Mouse (Mus musculus) neural tube, embryonic 11.5 days (tissue): ENCODE data around the gene Akap12. TPM values are rescaled to one million over a fixed set of nuclear protein-coding genes. Genes with fewer than 3 reads are reported as not detected.

ENCODE experiments used
- ATAC-seq: fragments of 200-750 bp; cut with Nextera tagmentation; 2 replicates; pipeline ENCODE4 v1.8.0; 2017; ENCODE audit warnings: moderate number of reproducible peaks, mild to moderate bottlenecking, moderate TSS enrichment, moderate library complexity; ENCODE audit not compliant: insufficient read depth, low FRiP score, low TSS enrichment
- DNase-seq: peaks from one replicate; pipeline ENCODE4 v3.0.0-alpha.2; 2015; ENCODE audit warnings: low spot score
- H3K27ac ChIP-seq: fragments of 300-500 bp; sonication (generic); 2 replicates; pipeline ENCODE4 v1.5.1; 2014; ENCODE audit warnings: low read depth, mild to moderate bottlenecking, low read length
- H3K27me3 ChIP-seq: fragments of 300-500 bp; sonication (generic); 2 replicates; pipeline ENCODE4 v1.6.1; 2014; ENCODE audit warnings: mild to moderate bottlenecking, low read length, mixed read lengths; ENCODE audit not compliant: control insufficient read depth, insufficient read depth
- H3K36me3 ChIP-seq: fragments of 300-500 bp; sonication (generic); 2 replicates; pipeline ENCODE4 v1.6.1; 2014; ENCODE audit warnings: mild to moderate bottlenecking, low read length, moderate library complexity, mixed read lengths; ENCODE audit not compliant: control insufficient read depth, insufficient read depth
- H3K4me1 ChIP-seq: fragments of 300-500 bp; sonication (generic); 2 replicates; pipeline ENCODE4 v1.6.1; 2014; ENCODE audit warnings: low read length, mixed read lengths; ENCODE audit not compliant: control insufficient read depth, insufficient read depth
- H3K4me2 ChIP-seq: fragments of 300-500 bp; sonication (generic); 2 replicates; pipeline ENCODE4 v1.6.1; 2014; ENCODE audit warnings: low read depth, mild to moderate bottlenecking, moderate library complexity
- H3K4me3 ChIP-seq: fragments of 300-500 bp; sonication (generic); 2 replicates; pipeline ENCODE4 v1.5.1; 2014; ENCODE audit warnings: low read depth, low read length
- H3K9ac ChIP-seq: fragments of 300-500 bp; sonication (generic); 2 replicates; pipeline ENCODE4 v1.6.1; 2014; ENCODE audit warnings: mild to moderate bottlenecking, low read length
- H3K9me3 ChIP-seq: fragments of 300-500 bp; sonication (generic); 2 replicates; pipeline ENCODE4 v1.6.1; 2016; ENCODE audit warnings: low read length; ENCODE audit not compliant: control insufficient read depth
- WGBS: fragments of 180-500 bp; shearing (Covaris S2); extraction: QIAGEN DNeasy Blood & Tissue Kit; methylation state at CpG from one replicate; pipeline ENCODE4 v1.1.7; 2014; 5-methylcytosine and 5-hydroxymethylcytosine counted together
- polyA plus RNA-seq: library from polyadenylated mRNA; unstranded; fragments of >200 nt; fragmentation: Nextera tagmentation; extraction: Ambion mirVana; gene quantifications from 2 replicates; pipeline ENCODE4 v1.2.1, GENCODE M21; 2014

The Akap12 gene
- polyA plus RNA-seq, 1 experiment from 2014 or later = 74.4 TPM

GRCm38 (mm10) chr10:4249235-4249845 lies 16.8 kb upstream of the Akap12 start:
- Histone ChIP-seq H3K9ac (no peak overlapping the region), H3K4me1 (peaks cover 2% of the 10 kb centered on the region; the same call in 1 of the 2 replicates), H3K4me2 (no peak overlapping the region), H3K27me3 (no peaks in the 10 kb centered on the region), H3K4me3 (no peak overlapping the region), H3K36me3 (no peaks in the 10 kb centered on the region), H3K27ac (no peak overlapping the region), H3K9me3 (no peaks in the 10 kb centered on the region)
- peak; percentile 43 for DNase-seq
- ATAC-seq = no peak
- WGBS = 14% methylated on average over 4 of the region's 4 CpGs

GRCm38 (mm10) chr10:4250681-4251080 lies 15.5 kb upstream of the Akap12 start:
- no peak for DNase-seq
- no peak overlapping the region for H3K4me3 ChIP-seq
- no peak overlapping the region for H3K27ac ChIP-seq
- H3K4me1 ChIP-seq = peaks cover 2% of the 10 kb centered on the region; the same call in 1 of the 2 replicates
- H3K9me3 ChIP-seq = no peaks in the 10 kb centered on the region
- no peak for ATAC-seq
- H3K4me2 ChIP-seq = no peak overlapping the region
- H3K27me3 ChIP-seq = no peaks in the 10 kb centered on the region
- H3K36me3 ChIP-seq = no peaks in the 10 kb centered on the region
- no peak overlapping the region for H3K9ac ChIP-seq
- 86% methylated on average over 3 of the region's 3 CpGs for WGBS

GRCm38 (mm10) chr10:4253613-4254012 lies 12.6 kb upstream of the Akap12 start:
- Histone ChIP-seq H3K27me3 (no peaks in the 10 kb centered on the region), H3K4me3 (no peak overlapping the region), H3K4me2 (no peak overlapping the region), H3K36me3 (no peaks in the 10 kb centered on the region), H3K27ac (no peak overlapping the region), H3K9me3 (no peaks in the 10 kb centered on the region), H3K9ac (no peak overlapping the region), H3K4me1 (peaks cover 2% of the 10 kb centered on the region; the same call in 1 of the 2 replicates)
- 72% methylated on average over 4 of the region's 4 CpGs for WGBS
- no peak for DNase-seq
- no peak for ATAC-seq

GRCm38 (mm10) chr10:4254459-4254858 lies 11.7 kb upstream of the Akap12 start:
- DNase-seq (no peak), ATAC-seq (no peak)
- no peaks in the 10 kb centered on the region for H3K36me3 ChIP-seq
- H3K9me3 ChIP-seq = no peaks in the 10 kb centered on the region
- H3K9ac ChIP-seq = no peak overlapping the region
- H3K4me3 ChIP-seq = no peak overlapping the region
- H3K4me1 ChIP-seq = no peaks in the 10 kb centered on the region
- 42% methylated on average over 5 of the region's 5 CpGs for WGBS
- H3K4me2 ChIP-seq = no peak overlapping the region
- no peaks in the 10 kb centered on the region for H3K27me3 ChIP-seq
- no peak overlapping the region for H3K27ac ChIP-seq

GRCm38 (mm10) chr10:4260925-4261324 lies 5.3 kb upstream of the Akap12 start:
- H3K27ac ChIP-seq = no peak overlapping the region
- ATAC-seq (no peak), DNase-seq (no peak)
- H3K27me3 ChIP-seq = no peaks in the 10 kb centered on the region
- H3K4me2 ChIP-seq = no peak overlapping the region
- H3K4me1 ChIP-seq = peaks cover 7% of the 10 kb centered on the region; the same call in 1 of the 2 replicates
- no peak overlapping the region for H3K4me3 ChIP-seq
- H3K9me3 ChIP-seq = no peaks in the 10 kb centered on the region
- no peaks in the 10 kb centered on the region for H3K36me3 ChIP-seq
- 75% methylated on average over 5 of the region's 5 CpGs for WGBS
- no peak overlapping the region for H3K9ac ChIP-seq

- Histone ChIP-seq H3K4me1 (peaks cover 8% of the 10 kb centered on the region; the same call in 1 of the 2 replicates), H3K4me2 (no peak overlapping the region), H3K27ac (no peak overlapping the region), H3K27me3 (no peaks in the 10 kb centered on the region), H3K4me3 (no peak overlapping the region), H3K36me3 (no peaks in the 10 kb centered on the region), H3K9me3 (no peaks in the 10 kb centered on the region), H3K9ac (no peak overlapping the region)
- ATAC-seq (no peak), DNase-seq (no peak)
- WGBS = 79% methylated on average over 9 of the region's 9 CpGs
These were observed 4.7 kb upstream of the Akap12 start for GRCm38 (mm10) chr10:4261359-4261952.

- DNase-seq (peak; percentile 76), ATAC-seq (peak; percentile 75; the same call in 1 of the 2 replicates)
- Histone ChIP-seq H3K36me3 (no peaks in the 10 kb centered on the region), H3K4me1 (peaks cover 14% of the 10 kb centered on the region; the same call in 1 of the 2 replicates), H3K4me3 (peak overlapping the region; percentile 65), H3K9me3 (no peaks in the 10 kb centered on the region), H3K27me3 (no peaks in the 10 kb centered on the region), H3K27ac (peak overlapping the region; percentile 76), H3K9ac (peak overlapping the region; percentile 90), H3K4me2 (peak overlapping the region; percentile 85)
- WGBS = under 1% methylated on average over 13 of the region's 13 CpGs
These were observed 539 bp upstream of the Akap12 start for GRCm38 (mm10) chr10:4265641-4266040.

- Histone ChIP-seq H3K4me3 (peak overlapping the region; percentile 65), H3K27ac (peak overlapping the region; percentile 76; the same call in 1 of the 2 replicates), H3K27me3 (no peaks in the 10 kb centered on the region), H3K4me1 (peaks cover 14% of the 10 kb centered on the region; the same call in 1 of the 2 replicates), H3K9me3 (no peaks in the 10 kb centered on the region), H3K36me3 (no peaks in the 10 kb centered on the region), H3K9ac (peak overlapping the region; percentile 90), H3K4me2 (peak overlapping the region; percentile 85)
- peak; percentile 53 for ATAC-seq
- under 1% methylated on average over 11 of the region's 11 CpGs for WGBS
- peak; percentile 64 for DNase-seq
These were observed 741 bp downstream of the Akap12 start for GRCm38 (mm10) chr10:4266931-4267310.

GRCm38 (mm10) chr10:4267481-4267880 lies 1.3 kb downstream of the Akap12 start:
- H3K4me2 ChIP-seq = peak overlapping the region; percentile 85
- WGBS = 84% methylated on average over 7 of the region's 7 CpGs
- no peaks in the 10 kb centered on the region for H3K9me3 ChIP-seq
- no peaks in the 10 kb centered on the region for H3K36me3 ChIP-seq
- no peak overlapping the region; the same call in 1 of the 2 replicates for H3K9ac ChIP-seq
- no peak for ATAC-seq
- H3K4me1 ChIP-seq = peaks cover 14% of the 10 kb centered on the region; the same call in 1 of the 2 replicates
- H3K27ac ChIP-seq = no peak overlapping the region
- no peak for DNase-seq
- no peaks in the 10 kb centered on the region for H3K27me3 ChIP-seq
- peak overlapping the region; percentile 65 for H3K4me3 ChIP-seq
